Mouse (Mus musculus) cerebellum, adult 11-12 months (tissue): ENCODE data around the gene Kif22.

Source experiments
- DNase-seq: peaks from one replicate; pipeline ENCODE4 v3.0.0; 2022

Gene Kif22

GRCm38 (mm10) chr7:127016971-127017949, 25.0 kb downstream of the Kif22 start, which contains the start of gene Pagr1a:
Gene Pagr1a, minus strand, starts transcription at chr7:127017352.
- peak; percentile 98 for DNase-seq

- DNase-seq = peak; percentile 78
Measured at GRCm38 (mm10) chr7:127016486-127016938, 25.8 kb downstream of the Kif22 start.

GRCm38 (mm10) chr7:127016481-127016485, 26.0 kb downstream of the Kif22 start, which contains the start of gene Pagr1b:
Gene Pagr1b, minus strand, starts transcription at chr7:127016484.
- DNase-seq = no peak

- DNase-seq = peak; percentile 86
Measured at GRCm38 (mm10) chr7:127016081-127016480, 26.2 kb downstream of the Kif22 start.

GRCm38 (mm10) chr7:127014993-127015392, 27.3 kb downstream of the Kif22 start:
- peak; percentile 47 for DNase-seq

- peak; percentile 77 for DNase-seq
Measured at GRCm38 (mm10) chr7:127014320-127014719, 28.0 kb downstream of the Kif22 start, which contains the start of gene Mvp. Gene Mvp, minus strand, starts transcription at chr7:127014621.

- DNase-seq = peak; percentile 54
Measured at GRCm38 (mm10) chr7:127013385-127013784, 28.9 kb downstream of the Kif22 start.

GRCm38 (mm10) chr7:127012845-127013244, 29.4 kb downstream of the Kif22 start:
- DNase-seq = peak; percentile 54

- DNase-seq = peak; percentile 49
Measured at GRCm38 (mm10) chr7:127012374-127012773, 29.9 kb downstream of the Kif22 start.

GRCm38 (mm10) chr7:127011717-127012116, 30.6 kb downstream of the Kif22 start:
- DNase-seq = peak; percentile 62

- DNase-seq = no peak
Measured at GRCm38 (mm10) chr7:127011051-127011450, 31.2 kb downstream of the Kif22 start.

- DNase-seq = peak; percentile 77
Measured at GRCm38 (mm10) chr7:127009307-127010085, 32.8 kb downstream of the Kif22 start.

- peak; percentile 100 for DNase-seq
Measured at GRCm38 (mm10) chr7:127008239-127009019, 33.8 kb downstream of the Kif22 start.

GRCm38 (mm10) chr7:127007313-127008024, 34.8 kb downstream of the Kif22 start:
- peak; percentile 52 for DNase-seq

GRCm38 (mm10) chr7:127004122-127004875, 38.0 kb downstream of the Kif22 start:
- DNase-seq = no peak

GRCm38 (mm10) chr7:127003620-127004019, 38.7 kb downstream of the Kif22 start:
- peak; percentile 31 for DNase-seq

GRCm38 (mm10) chr7:126999568-126999967, 42.7 kb downstream of the Kif22 start:
- DNase-seq = no peak

- DNase-seq = no peak
Measured at GRCm38 (mm10) chr7:126996449-126996848, 45.8 kb downstream of the Kif22 start.

GRCm38 (mm10) chr7:126988816-126989215, 53.5 kb downstream of the Kif22 start:
- no peak for DNase-seq

- DNase-seq = peak; percentile 87
Measured at GRCm38 (mm10) chr7:126986319-126986718, 56.0 kb downstream of the Kif22 start.

GRCm38 (mm10) chr7:126984667-126985444, 57.4 kb downstream of the Kif22 start:
- DNase-seq = no peak
